Mouse (Mus musculus) heart, embryonic 15.5 days (tissue): Measurements from ENCODE around the gene Atg16l2. TPM values are rescaled to one million over a fixed set of nuclear protein-coding genes. Genes with fewer than 3 reads are reported as not detected.
A peak's percentile ranks its signal among the peaks of the same experiment; 100 is the strongest.

Source experiments
- ATAC-seq: fragments of 200-750 bp; cut with Nextera tagmentation; replicated peaks from 2 replicates; pipeline ENCODE4 v1.8.0; 2017; ENCODE audit warnings: low read depth, moderate TSS enrichment; ENCODE audit not compliant: insufficient number of reproducible peaks, insufficient read depth, low FRiP score
- H3K27ac ChIP-seq: fragments of 300-500 bp; sonication (generic); 2 replicates; pipeline ENCODE4 v1.5.1; 2015; ENCODE audit warnings: mild to moderate bottlenecking, inconsistent platforms
- H3K27me3 ChIP-seq: fragments of 300-500 bp; sonication (generic); 2 replicates; pipeline ENCODE4 v1.6.1; 2015; ENCODE audit warnings: inconsistent platforms
- H3K36me3 ChIP-seq: fragments of 300-500 bp; sonication (generic); 2 replicates; pipeline ENCODE4 v1.6.1; 2015; ENCODE audit warnings: mild to moderate bottlenecking, inconsistent platforms
- H3K4me1 ChIP-seq: fragments of 300-500 bp; sonication (generic); replicated peaks from 2 replicates; pipeline ENCODE4 v1.6.1; 2015; ENCODE audit warnings: inconsistent platforms
- H3K4me2 ChIP-seq: fragments of 300-500 bp; sonication (generic); 2 replicates; pipeline ENCODE4 v1.6.1; 2015; ENCODE audit warnings: inconsistent platforms, mild to moderate bottlenecking, moderate library complexity
- H3K4me3 ChIP-seq: fragments of 300-500 bp; sonication (generic); 2 replicates; pipeline ENCODE4 v1.5.1; 2015; ENCODE audit warnings: mild to moderate bottlenecking, inconsistent platforms
- H3K9ac ChIP-seq: fragments of 300-500 bp; sonication (generic); 2 replicates; pipeline ENCODE4 v1.6.1; 2015; ENCODE audit warnings: mild to moderate bottlenecking, inconsistent platforms
- H3K9me3 ChIP-seq: fragments of 300-500 bp; sonication (generic); replicated peaks from 2 replicates; pipeline ENCODE4 v1.6.1; 2016; ENCODE audit warnings: inconsistent platforms
- WGBS: fragments of 180-500 bp; shearing (Covaris S2); methylation state at CpG from one replicate; pipeline ENCODE4 v1.1.7; 2015; ENCODE audit warnings: mixed read lengths; 5-methylcytosine and 5-hydroxymethylcytosine counted together
- polyA plus RNA-seq: library from polyadenylated mRNA; unstranded; fragments of >200 nt; fragmentation: Nextera tagmentation; extraction: Ambion mirVana; gene quantifications from 2 replicates; pipeline ENCODE4 v1.2.1, GENCODE M21; 2015

The Atg16l2 gene
- polyA plus RNA-seq, 1 experiment from 2014 or later = 28.1 TPM

- Histone ChIP-seq H3K4me1 (peaks cover 21% of the 10 kb centered on the region), H3K36me3 (peaks cover 6% of the 10 kb centered on the region; the same call in 1 of the 2 replicates), H3K4me3 (no peak overlapping the region), H3K27me3 (no peaks in the 10 kb centered on the region), H3K9me3 (no peaks in the 10 kb centered on the region), H3K27ac (peak overlapping the region; percentile 85), H3K9ac (no peak overlapping the region), H3K4me2 (no peak overlapping the region; the same call in 1 of the 2 replicates)
- peak; percentile 72; the same call in 1 of the 2 replicates for ATAC-seq
- WGBS = 30% methylated on average over 3 of the region's 3 CpGs
These were observed 34.4 kb downstream of the Atg16l2 start for GRCm38 (mm10) chr7:101267457-101268259.

- ATAC-seq = no peak
- Histone ChIP-seq H3K9me3 (no peaks in the 10 kb centered on the region), H3K27me3 (no peaks in the 10 kb centered on the region), H3K27ac (no peak overlapping the region), H3K36me3 (peaks cover 20% of the 10 kb centered on the region), H3K9ac (no peak overlapping the region), H3K4me2 (no peak overlapping the region), H3K4me1 (peaks cover 18% of the 10 kb centered on the region), H3K4me3 (no peak overlapping the region)
These were observed 38.5 kb downstream of the Atg16l2 start for GRCm38 (mm10) chr7:101263511-101263910.

- 87% methylated on average over 4 of the region's 4 CpGs for WGBS
- no peak for ATAC-seq
- Histone ChIP-seq H3K4me2 (no peak overlapping the region), H3K36me3 (peaks cover 20% of the 10 kb centered on the region), H3K4me3 (no peak overlapping the region), H3K27ac (no peak overlapping the region), H3K4me1 (peaks cover 7% of the 10 kb centered on the region), H3K9ac (no peak overlapping the region), H3K9me3 (no peaks in the 10 kb centered on the region), H3K27me3 (no peaks in the 10 kb centered on the region)
These were observed 40.0 kb downstream of the Atg16l2 start for GRCm38 (mm10) chr7:101261941-101262546.

GRCm38 (mm10) chr7:101258482-101258881, 43.6 kb downstream of the Atg16l2 start:
- no peak overlapping the region for H3K9ac ChIP-seq
- H3K4me3 ChIP-seq = no peak overlapping the region
- H3K36me3 ChIP-seq = peaks cover 25% of the 10 kb centered on the region
- no peaks in the 10 kb centered on the region for H3K9me3 ChIP-seq
- no peak for ATAC-seq
- no peaks in the 10 kb centered on the region for H3K4me1 ChIP-seq
- no peak overlapping the region for H3K4me2 ChIP-seq
- H3K27me3 ChIP-seq = no peaks in the 10 kb centered on the region
- H3K27ac ChIP-seq = no peak overlapping the region

GRCm38 (mm10) chr7:101253071-101253470, 49.0 kb downstream of the Atg16l2 start:
- Histone ChIP-seq H3K9me3 (no peaks in the 10 kb centered on the region), H3K4me2 (no peak overlapping the region), H3K36me3 (peaks cover 25% of the 10 kb centered on the region; the same call in 1 of the 2 replicates), H3K9ac (no peak overlapping the region), H3K27ac (no peak overlapping the region), H3K4me1 (no peaks in the 10 kb centered on the region), H3K4me3 (no peak overlapping the region), H3K27me3 (no peaks in the 10 kb centered on the region)
- no peak for ATAC-seq
- WGBS = 65% methylated on average over 2 of the region's 2 CpGs

- Histone ChIP-seq H3K9ac (no peak overlapping the region), H3K4me1 (no peaks in the 10 kb centered on the region), H3K4me3 (no peak overlapping the region), H3K9me3 (no peaks in the 10 kb centered on the region), H3K36me3 (peaks cover 25% of the 10 kb centered on the region; the same call in 1 of the 2 replicates), H3K4me2 (no peak overlapping the region), H3K27me3 (no peaks in the 10 kb centered on the region), H3K27ac (no peak overlapping the region)
- WGBS = 71% methylated on average over 2 of the region's 2 CpGs
- ATAC-seq = no peak
These were observed 52.9 kb downstream of the Atg16l2 start for GRCm38 (mm10) chr7:101249173-101249572.

GRCm38 (mm10) chr7:101248760-101249159, 53.3 kb downstream of the Atg16l2 start:
- Histone ChIP-seq H3K9ac (no peak overlapping the region), H3K4me3 (no peak overlapping the region), H3K27me3 (no peaks in the 10 kb centered on the region), H3K9me3 (no peaks in the 10 kb centered on the region), H3K4me1 (no peaks in the 10 kb centered on the region), H3K4me2 (no peak overlapping the region), H3K36me3 (peaks cover 22% of the 10 kb centered on the region; the same call in 1 of the 2 replicates), H3K27ac (no peak overlapping the region)
- no peak for ATAC-seq
- 88% methylated on average over 4 of the region's 4 CpGs for WGBS

- H3K9ac ChIP-seq = no peak overlapping the region
- no peak for ATAC-seq
- peaks cover 9% of the 10 kb centered on the region for H3K4me1 ChIP-seq
- H3K27me3 ChIP-seq = no peaks in the 10 kb centered on the region
- H3K4me3 ChIP-seq = no peak overlapping the region
- no peak overlapping the region for H3K4me2 ChIP-seq
- H3K36me3 ChIP-seq = no peaks in the 10 kb centered on the region
- no peaks in the 10 kb centered on the region for H3K9me3 ChIP-seq
- H3K27ac ChIP-seq = no peak overlapping the region
- WGBS = 84% methylated on average over 8 of the region's 8 CpGs
These were observed 65.2 kb downstream of the Atg16l2 start for GRCm38 (mm10) chr7:101236712-101237473.

GRCm38 (mm10) chr7:101232716-101233115, 69.3 kb downstream of the Atg16l2 start:
- Histone ChIP-seq H3K36me3 (no peaks in the 10 kb centered on the region), H3K4me2 (no peak overlapping the region), H3K4me1 (peaks cover 4% of the 10 kb centered on the region; the same call in 1 of the 2 replicates), H3K9me3 (no peaks in the 10 kb centered on the region), H3K9ac (no peak overlapping the region), H3K27me3 (no peaks in the 10 kb centered on the region), H3K4me3 (no peak overlapping the region), H3K27ac (no peak overlapping the region)
- 78% methylated on average over 3 of the region's 3 CpGs for WGBS
- ATAC-seq = no peak

- no peak overlapping the region for H3K9ac ChIP-seq
- H3K4me1 ChIP-seq = peaks cover 6% of the 10 kb centered on the region; the same call in 1 of the 2 replicates
- no peak overlapping the region for H3K4me3 ChIP-seq
- H3K27me3 ChIP-seq = no peaks in the 10 kb centered on the region
- H3K36me3 ChIP-seq = no peaks in the 10 kb centered on the region
- H3K9me3 ChIP-seq = no peaks in the 10 kb centered on the region
- no peak overlapping the region for H3K27ac ChIP-seq
- ATAC-seq = no peak
- no peak overlapping the region for H3K4me2 ChIP-seq
- 44% methylated on average over 2 of the region's 2 CpGs for WGBS
These were observed 70.6 kb downstream of the Atg16l2 start for GRCm38 (mm10) chr7:101231458-101231857.

GRCm38 (mm10) chr7:101229336-101229735, 72.7 kb downstream of the Atg16l2 start:
- Histone ChIP-seq H3K27ac (no peak overlapping the region), H3K9ac (no peak overlapping the region), H3K27me3 (no peaks in the 10 kb centered on the region), H3K9me3 (no peaks in the 10 kb centered on the region), H3K4me2 (no peak overlapping the region), H3K36me3 (no peaks in the 10 kb centered on the region), H3K4me1 (peaks cover 6% of the 10 kb centered on the region; the same call in 1 of the 2 replicates), H3K4me3 (no peak overlapping the region)
- WGBS = 64% methylated on average over 1 of the region's 1 CpGs
- ATAC-seq = no peak
